Mouse (Mus musculus) c-Kit-positive CD71-positive TER-119-negative erythroid progenitor cells, embryonic 14.5 days (primary cell): ENCODE data around the gene Mast4.

Experiments
- DNase-seq: peaks from one replicate; pipeline ENCODE4 v3.0.0-alpha.2; 2013; ENCODE audit warnings: low read depth

Gene Mast4

GRCm38 (mm10) chr13:103121796-103122792 lies 212.2 kb downstream of the Mast4 start:
- no peak for DNase-seq

- no peak for DNase-seq
These were observed 213.6 kb downstream of the Mast4 start for GRCm38 (mm10) chr13:103120669-103121131.

- DNase-seq, result no peak
These were observed 214.6 kb downstream of the Mast4 start for GRCm38 (mm10) chr13:103119728-103120127.

GRCm38 (mm10) chr13:103115116-103115515 lies 219.2 kb downstream of the Mast4 start:
- DNase-seq, result no peak

- no peak for DNase-seq
These were observed 220.0 kb downstream of the Mast4 start for GRCm38 (mm10) chr13:103114274-103114673.

- DNase-seq, result peak; percentile 20
These were observed 224.4 kb downstream of the Mast4 start for GRCm38 (mm10) chr13:103109872-103110271.

- no peak for DNase-seq
These were observed 226.9 kb downstream of the Mast4 start for GRCm38 (mm10) chr13:103107362-103107761.

- no peak for DNase-seq
These were observed 231.7 kb downstream of the Mast4 start for GRCm38 (mm10) chr13:103102598-103102997.

GRCm38 (mm10) chr13:103096346-103097150 lies 237.7 kb downstream of the Mast4 start:
- DNase-seq, result no peak

GRCm38 (mm10) chr13:103095491-103095890 lies 238.8 kb downstream of the Mast4 start:
- DNase-seq, result no peak

GRCm38 (mm10) chr13:103094595-103094994 lies 239.7 kb downstream of the Mast4 start:
- no peak for DNase-seq

- no peak for DNase-seq
These were observed 240.6 kb downstream of the Mast4 start for GRCm38 (mm10) chr13:103093713-103094112.

- DNase-seq, result no peak
These were observed 248.7 kb downstream of the Mast4 start for GRCm38 (mm10) chr13:103085540-103086121.

GRCm38 (mm10) chr13:103082891-103083290 lies 251.4 kb downstream of the Mast4 start:
- no peak for DNase-seq

- no peak for DNase-seq
These were observed 254.5 kb downstream of the Mast4 start for GRCm38 (mm10) chr13:103079806-103080205.

GRCm38 (mm10) chr13:103078815-103079214 lies 255.5 kb downstream of the Mast4 start:
- no peak for DNase-seq

- DNase-seq, result no peak
These were observed 260.8 kb downstream of the Mast4 start for GRCm38 (mm10) chr13:103073461-103073860.

GRCm38 (mm10) chr13:103071783-103072182 lies 262.5 kb downstream of the Mast4 start:
- DNase-seq, result no peak

GRCm38 (mm10) chr13:103067581-103068166 lies 266.6 kb downstream of the Mast4 start:
- no peak for DNase-seq

GRCm38 (mm10) chr13:103065437-103065836 lies 268.9 kb downstream of the Mast4 start:
- no peak for DNase-seq

GRCm38 (mm10) chr13:103061680-103062079 lies 272.6 kb downstream of the Mast4 start:
- no peak for DNase-seq
